Mouse (Mus musculus) forelimb bud, embryonic 11.5 days (tissue): ENCODE results near the gene Ddrgk1.

Source experiments
- DNase-seq: peaks from one replicate; pipeline ENCODE4 v3.0.0-alpha.2; 2012; ENCODE audit warnings: low read depth, low spot score

Gene Ddrgk1

DNA sequence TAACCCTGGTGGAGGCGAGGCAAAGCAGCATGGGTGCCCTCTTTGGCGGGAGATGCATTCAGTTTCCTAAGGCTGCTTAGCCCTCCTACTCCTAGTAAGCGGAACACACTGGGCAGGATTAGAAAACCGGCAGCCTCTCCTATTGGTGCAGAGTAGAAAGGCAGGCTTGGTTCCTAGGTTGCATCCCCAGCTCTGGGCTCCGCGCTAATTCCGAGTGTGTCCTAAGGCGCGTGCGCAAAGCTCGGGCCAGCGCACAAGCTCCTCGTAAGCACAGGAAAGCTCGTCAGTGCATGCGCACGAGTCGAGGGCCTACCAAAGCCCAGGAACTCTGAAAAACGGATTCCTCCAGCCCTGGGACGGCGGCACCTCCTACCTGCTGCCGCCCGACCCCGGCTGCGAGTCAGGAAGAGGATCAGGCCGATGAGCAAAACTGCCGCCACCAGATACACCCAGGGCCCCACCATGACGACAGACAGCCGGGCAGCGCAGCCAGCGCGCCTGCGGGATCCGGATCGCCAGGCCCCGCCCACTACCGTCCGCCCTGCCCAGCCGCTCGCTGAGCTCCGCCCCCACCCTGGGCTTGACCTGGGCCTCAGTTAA is at the start of gene Ddrgk1:
Gene Ddrgk1, minus strand, starts transcription at position 558 of the 600 bp plus-strand sequence.
- peak; percentile 97 for DNase-seq

DNA sequence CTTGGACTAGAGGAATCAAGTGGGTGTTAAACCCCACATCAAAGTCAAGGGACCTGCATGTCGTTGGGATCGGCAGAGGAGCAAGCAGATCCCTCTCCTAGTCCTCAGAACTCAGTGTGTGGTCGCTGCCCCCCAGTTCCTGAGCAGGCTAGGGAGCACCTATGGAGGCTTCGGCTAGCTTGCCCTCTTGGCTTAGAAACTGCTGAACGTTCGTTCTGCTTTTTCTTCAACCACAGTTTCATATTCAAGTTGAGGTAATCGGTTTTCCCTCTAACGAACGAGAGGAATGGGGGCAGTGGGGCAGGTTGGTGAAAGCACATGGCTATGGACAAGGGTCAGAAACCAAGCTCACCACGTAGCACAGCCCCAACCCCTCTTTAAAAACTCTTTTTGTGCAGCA is 42.6 kb upstream of the Ddrgk1 start:
- no peak for DNase-seq

- DNase-seq: no peak
These were observed 42.1 kb upstream of the Ddrgk1 start for GRCm38 (mm10) chr2:130706602-130707001.

DNA sequence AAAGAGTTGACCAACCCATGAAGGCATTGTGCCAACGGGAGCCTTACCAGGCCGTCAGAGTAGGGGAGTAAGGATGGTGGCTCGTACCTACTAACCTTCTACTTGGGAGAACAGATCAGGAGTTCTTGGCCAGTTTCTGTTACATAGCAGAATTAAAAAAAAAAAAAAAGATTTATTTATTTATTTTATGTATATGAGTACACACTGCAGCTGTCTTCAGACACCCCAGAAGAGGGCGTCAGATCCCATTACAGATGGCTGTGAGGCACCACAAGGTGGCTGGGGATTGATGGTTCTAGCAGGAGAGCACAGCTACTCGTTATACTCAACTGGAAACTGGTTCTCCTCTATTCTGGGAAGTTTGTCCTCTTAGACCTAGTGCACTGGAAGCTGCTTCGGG is 40.7 kb upstream of the Ddrgk1 start:
- no peak for DNase-seq

DNA sequence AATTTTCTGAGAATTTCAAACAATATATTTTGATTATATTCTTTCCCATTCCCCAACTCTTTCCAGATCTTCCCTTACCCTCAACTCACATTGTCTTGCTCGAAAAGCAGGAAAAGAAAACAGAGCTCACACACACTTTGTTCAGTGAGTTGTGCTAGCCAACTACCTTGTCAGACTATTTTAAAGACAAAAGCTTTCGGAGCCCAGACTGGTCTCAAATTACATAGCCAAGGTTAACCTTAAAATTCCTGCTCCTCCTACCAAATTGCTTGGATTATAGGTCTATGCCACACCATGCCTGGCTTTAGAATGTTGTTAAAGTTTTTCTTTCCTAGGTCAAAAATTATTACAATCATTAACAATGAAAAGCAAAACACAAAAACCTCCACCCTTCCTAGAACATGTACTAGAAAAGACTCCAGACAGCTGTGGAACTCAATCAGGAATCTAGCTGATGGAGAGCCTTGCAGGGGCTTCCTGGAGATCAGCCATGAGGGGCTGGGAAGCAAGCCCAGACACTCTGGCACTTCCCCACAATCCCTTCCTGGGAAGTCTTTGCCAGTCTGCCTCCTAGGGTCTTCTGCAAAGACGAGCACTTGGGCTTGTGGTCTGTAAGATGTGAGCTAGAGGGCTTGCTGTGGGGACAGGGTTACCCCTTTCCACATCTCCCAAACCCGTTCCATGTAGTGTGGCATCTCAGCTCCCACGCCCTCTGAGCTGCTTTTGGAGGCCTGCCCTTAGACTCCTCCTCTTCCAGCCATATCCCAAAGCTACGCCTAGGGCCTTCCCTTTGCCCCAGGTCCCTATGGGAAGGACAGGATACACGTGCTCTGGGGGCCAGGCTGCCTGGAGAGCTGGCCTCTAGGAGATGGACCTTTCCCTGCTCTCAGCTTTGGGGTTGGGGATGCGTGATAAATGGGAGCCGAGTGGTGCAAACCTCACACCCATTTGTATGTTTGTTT is 39.9 kb upstream of the Ddrgk1 start:
- DNase-seq: no peak

GRCm38 (mm10) chr2:130697821-130698266 is 33.4 kb upstream of the Ddrgk1 start:
- DNase-seq: no peak

- DNase-seq: peak; percentile 46
These were observed 32.8 kb upstream of the Ddrgk1 start, which contains the start of gene Slc4a11 for GRCm38 (mm10) chr2:130697153-130697810. TSS of gene Slc4a11 (minus strand) at chr2:130697519.

DNA sequence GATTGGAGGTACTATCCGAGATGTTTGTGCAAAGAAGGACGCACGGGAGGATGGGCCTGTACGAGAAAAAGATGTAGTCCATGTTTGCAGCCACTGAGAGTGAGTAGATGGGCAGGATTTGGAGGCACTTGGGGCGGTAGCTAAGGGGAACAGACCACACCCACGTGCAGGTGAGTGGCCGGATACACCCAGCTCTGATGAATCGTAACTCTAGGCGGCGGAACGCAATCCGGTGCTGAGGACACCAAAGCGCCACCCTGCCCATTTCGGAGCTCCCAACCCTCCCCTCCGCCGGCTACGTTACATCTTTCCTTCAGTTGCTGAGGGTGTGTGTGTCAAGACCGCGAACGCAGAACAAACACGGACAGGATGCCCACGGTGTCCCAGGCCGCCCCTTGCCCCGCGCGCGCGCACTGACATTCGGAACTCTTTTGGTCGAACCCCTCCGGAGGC is 32.3 kb upstream of the Ddrgk1 start:
- no peak for DNase-seq

DNA sequence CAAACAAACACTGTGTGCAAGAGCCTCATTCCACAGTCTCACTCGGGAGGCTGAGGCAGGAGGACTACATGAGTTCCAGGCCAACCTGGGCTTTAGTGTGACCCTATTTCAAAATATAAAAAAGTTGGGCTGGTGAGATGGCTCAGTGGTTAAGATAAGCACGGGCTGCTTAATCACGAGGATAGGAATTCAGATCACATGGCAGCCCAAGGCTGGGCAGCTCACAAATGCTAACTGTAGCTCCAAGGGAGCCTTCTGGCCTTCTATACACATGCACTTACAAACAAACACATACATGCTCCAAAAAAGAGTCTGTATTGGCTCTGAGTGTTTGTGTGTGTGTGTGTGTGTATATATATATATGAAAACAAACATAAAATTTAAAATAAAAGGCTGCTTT is 29.1 kb upstream of the Ddrgk1 start:
- no peak for DNase-seq

- DNase-seq: no peak
These were observed 24.6 kb upstream of the Ddrgk1 start for GRCm38 (mm10) chr2:130689011-130689410.

DNA sequence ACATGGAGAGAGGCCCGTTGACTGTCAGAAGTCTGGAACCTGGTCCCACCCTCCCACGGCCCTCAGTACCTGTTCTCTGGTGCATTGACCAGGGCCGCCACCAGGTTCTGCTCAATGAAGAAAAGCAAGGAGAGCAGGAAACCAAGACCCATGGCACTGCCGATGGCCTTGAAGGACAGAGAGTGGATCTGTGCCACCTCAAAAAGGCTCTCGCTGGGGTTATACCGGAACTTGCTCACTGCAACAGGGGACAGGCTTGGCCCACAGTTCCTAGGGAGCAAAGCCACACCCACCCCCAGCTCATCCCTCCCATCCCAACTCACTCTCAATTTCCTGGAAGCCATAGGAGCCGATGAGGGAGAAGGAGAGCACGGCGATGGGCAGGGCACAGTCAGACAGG is 21.0 kb upstream of the Ddrgk1 start:
- no peak for DNase-seq

DNA sequence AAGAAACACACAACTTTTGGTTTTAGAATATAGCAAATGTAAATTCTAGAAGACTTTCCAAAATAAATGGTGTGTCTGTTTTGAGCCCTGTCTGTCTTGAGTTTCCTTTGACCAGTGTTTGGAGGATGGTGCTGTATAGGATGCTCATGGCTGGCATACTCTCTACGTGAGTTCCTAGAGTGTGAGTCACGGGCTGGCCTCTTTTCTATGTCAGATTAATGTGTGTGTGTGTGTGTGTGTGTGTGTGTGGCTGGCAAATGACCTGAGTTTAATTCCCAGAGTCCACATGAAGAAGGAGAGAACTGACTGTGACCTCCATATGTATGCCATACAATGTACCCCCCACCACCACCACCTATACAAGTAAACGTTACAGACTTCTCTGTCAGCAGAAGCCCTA is 17.1 kb upstream of the Ddrgk1 start:
- DNase-seq: no peak

GRCm38 (mm10) chr2:130679899-130680298 is 15.4 kb upstream of the Ddrgk1 start:
- DNase-seq: no peak

GRCm38 (mm10) chr2:130679154-130679553 is 14.7 kb upstream of the Ddrgk1 start:
- DNase-seq: no peak

DNA sequence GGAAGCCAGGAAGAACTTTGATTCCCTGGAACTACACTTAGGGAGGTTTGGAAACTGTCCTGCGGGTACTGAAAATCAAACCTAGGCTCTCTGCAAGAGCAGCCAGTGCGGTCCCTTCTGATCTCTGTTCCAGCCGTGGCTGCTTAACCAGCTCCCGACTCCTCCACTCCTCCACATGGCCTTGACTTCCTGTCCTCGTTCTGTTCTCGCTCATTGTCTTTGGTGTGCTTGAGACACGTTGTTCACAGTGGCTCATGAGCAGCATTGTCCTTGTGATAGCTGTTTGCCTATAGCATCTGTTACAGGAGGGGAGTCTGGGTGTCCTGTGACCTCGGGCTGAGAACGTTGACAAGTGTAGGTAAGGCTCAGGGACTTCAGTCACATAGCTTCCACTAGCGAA is 12.8 kb upstream of the Ddrgk1 start:
- no peak for DNase-seq

DNA sequence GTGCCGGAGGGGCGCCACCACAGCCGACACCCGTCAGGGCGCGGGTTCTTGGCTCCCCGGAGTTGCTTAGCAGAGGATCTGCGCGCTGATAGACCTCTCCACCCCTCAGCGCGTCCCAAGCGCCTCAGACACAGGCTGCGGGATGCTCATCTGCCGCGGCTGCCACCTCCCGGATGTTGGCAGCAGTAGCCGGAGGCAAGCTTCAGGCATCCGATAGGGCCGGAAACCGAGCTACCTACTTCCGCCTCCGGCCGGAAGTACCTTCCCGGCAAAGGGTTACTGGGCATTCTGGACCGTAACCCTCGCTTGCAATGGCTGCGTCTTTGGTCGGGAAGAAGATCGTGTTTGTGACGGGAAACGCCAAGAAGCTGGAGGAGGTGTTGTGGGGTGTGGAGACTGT is 3.1 kb upstream of the Ddrgk1 start, which contains the start of gene Itpa:
Gene Itpa, plus strand, starts transcription at position 52 of the 400 bp plus-strand sequence.
- peak; percentile 88 for DNase-seq

DNA sequence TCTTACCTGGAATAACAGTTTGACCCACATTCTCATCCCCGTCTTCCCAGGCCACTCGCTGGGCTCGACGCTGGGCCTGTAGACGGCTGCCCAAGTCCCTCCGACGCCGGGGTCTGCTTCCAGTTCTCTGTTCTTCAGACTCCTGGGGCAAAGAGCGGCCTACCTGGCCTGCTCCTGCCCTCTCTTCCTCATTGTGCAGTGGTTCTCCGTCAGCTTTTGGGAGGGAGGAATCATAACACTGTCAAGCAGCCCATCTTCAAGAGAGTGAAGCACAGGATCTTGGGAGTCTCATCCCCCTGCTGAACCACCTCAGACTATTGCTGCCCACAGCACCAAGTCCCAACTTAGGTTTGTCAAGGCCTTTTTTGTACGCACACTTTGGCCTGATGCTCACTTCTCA is 1.1 kb downstream of the Ddrgk1 start:
- DNase-seq: no peak

GRCm38 (mm10) chr2:130658530-130658929 is 5.9 kb downstream of the Ddrgk1 start:
- no peak for DNase-seq

GRCm38 (mm10) chr2:130657541-130657940 is 6.9 kb downstream of the Ddrgk1 start:
- no peak for DNase-seq

GRCm38 (mm10) chr2:130656536-130656935 is 7.9 kb downstream of the Ddrgk1 start:
- DNase-seq: no peak

GRCm38 (mm10) chr2:130655660-130656339 is 8.7 kb downstream of the Ddrgk1 start:
- DNase-seq: no peak
